Mouse (Mus musculus) midbrain, embryonic 16.5 days (tissue): ENCODE measurements at regions not wholly inside any gene's neighbourhood (a gene's known extent, or its start where the extent isn't known, plus 50 kb on each side); places are given as distances from the start of the nearest gene placed in this dataset.

Experiments
- ATAC-seq: fragments of 200-750 bp; cut with Nextera tagmentation; 2 replicates; pipeline ENCODE4 v1.8.0; 2017; ENCODE audit warnings: moderate TSS enrichment
- H3K27ac ChIP-seq: fragments of 300-500 bp; sonication (generic); 2 replicates; pipeline ENCODE4 v1.5.1; 2014; ENCODE audit warnings: mild to moderate bottlenecking, low read length, mixed read lengths
- H3K27me3 ChIP-seq: fragments of 300-500 bp; sonication (generic); 2 replicates; pipeline ENCODE4 v1.6.1; 2014; ENCODE audit warnings: low read depth, low read length, mixed read lengths; ENCODE audit not compliant: control insufficient read depth, insufficient read depth
- H3K36me3 ChIP-seq: fragments of 300-500 bp; sonication (generic); 2 replicates; pipeline ENCODE4 v1.6.1; 2014; ENCODE audit warnings: mild to moderate bottlenecking, low read length, moderate library complexity, mixed read lengths; ENCODE audit not compliant: control insufficient read depth, insufficient read depth
- H3K4me1 ChIP-seq: fragments of 300-500 bp; sonication (generic); 2 replicates; pipeline ENCODE4 v1.6.1; 2014; ENCODE audit warnings: mild to moderate bottlenecking, low read length, mixed read lengths; ENCODE audit not compliant: control insufficient read depth, insufficient read depth
- H3K4me2 ChIP-seq: fragments of 300-500 bp; sonication (generic); 2 replicates; pipeline ENCODE4 v1.6.1; 2014; ENCODE audit warnings: mild to moderate bottlenecking, low read length, mixed read lengths
- H3K4me3 ChIP-seq: fragments of 300-500 bp; sonication (generic); 2 replicates; pipeline ENCODE4 v1.5.1; 2014; ENCODE audit warnings: low read depth, mild to moderate bottlenecking, low read length, moderate library complexity, mixed read lengths
- H3K9ac ChIP-seq: fragments of 300-500 bp; sonication (generic); 2 replicates; pipeline ENCODE4 v1.6.1; 2014; ENCODE audit warnings: low read depth, low read length, mixed read lengths
- H3K9me3 ChIP-seq: fragments of 300-500 bp; sonication (generic); replicated peaks from 2 replicates; pipeline ENCODE4 v1.6.1; 2014; ENCODE audit warnings: mild to moderate bottlenecking, low read length, mixed read lengths; ENCODE audit not compliant: control insufficient read depth, poor library complexity, severe bottlenecking
- WGBS: fragments of 180-500 bp; shearing (Covaris S2); extraction: QIAGEN DNeasy Blood & Tissue Kit; methylation state at CpG from one replicate; pipeline ENCODE4 v1.1.7; 2014; 5-methylcytosine and 5-hydroxymethylcytosine counted together

GRCm38 (mm10) chr16:24213577-24213976, 179.7 kb upstream of the Lpp start:
- Histone ChIP-seq H3K36me3 (no peaks in the 10 kb centered on the region), H3K27me3 (no peaks in the 10 kb centered on the region), H3K27ac (no peak overlapping the region)

GRCm38 (mm10) chr16:24212702-24213101, 180.6 kb upstream of the Lpp start:
- Histone ChIP-seq H3K27me3 (no peaks in the 10 kb centered on the region), H3K9me3 (no peaks in the 10 kb centered on the region), H3K4me2 (no peak overlapping the region), H3K9ac (no peak overlapping the region), H3K4me3 (no peak overlapping the region), H3K36me3 (no peaks in the 10 kb centered on the region), H3K4me1 (no peaks in the 10 kb centered on the region), H3K27ac (no peak overlapping the region)
- WGBS, result 90% methylated on average over 2 of the region's 2 CpGs
- no peak for ATAC-seq

More at GRCm38 (mm10) chr16:24213577-24213976, 179.7 kb upstream of the Lpp start:
- Histone ChIP-seq H3K4me3 (no peak overlapping the region), H3K9me3 (no peaks in the 10 kb centered on the region), H3K9ac (no peak overlapping the region), H3K4me2 (no peak overlapping the region), H3K4me1 (peaks cover 2% of the 10 kb centered on the region; the same call in 1 of the 2 replicates)
- no peak for ATAC-seq
- WGBS, result 94% methylated on average over 3 of the region's 3 CpGs

- Histone ChIP-seq H3K4me1 (no peaks in the 10 kb centered on the region), H3K4me3 (no peak overlapping the region), H3K27me3 (no peaks in the 10 kb centered on the region), H3K9ac (no peak overlapping the region), H3K27ac (no peak overlapping the region), H3K36me3 (no peaks in the 10 kb centered on the region), H3K9me3 (no peaks in the 10 kb centered on the region), H3K4me2 (no peak overlapping the region)
- 70% methylated on average over 1 of the region's 1 CpGs for WGBS
- ATAC-seq, result no peak
Measured at GRCm38 (mm10) chr16:24211588-24211987, 181.7 kb upstream of the Lpp start.

- Histone ChIP-seq H3K27ac (no peak overlapping the region), H3K36me3 (no peaks in the 10 kb centered on the region), H3K9me3 (no peaks in the 10 kb centered on the region), H3K9ac (no peak overlapping the region), H3K4me2 (no peak overlapping the region), H3K4me3 (no peak overlapping the region), H3K4me1 (no peaks in the 10 kb centered on the region), H3K27me3 (no peaks in the 10 kb centered on the region)
- no peak for ATAC-seq
- 81% methylated on average over 2 of the region's 2 CpGs for WGBS
Measured at GRCm38 (mm10) chr16:24208876-24209275, 184.4 kb upstream of the Lpp start.

GRCm38 (mm10) chr16:24208118-24208517, 185.2 kb upstream of the Lpp start:
- no peak overlapping the region for H3K9ac ChIP-seq
- WGBS, result 91% methylated on average over 2 of the region's 2 CpGs
- no peaks in the 10 kb centered on the region for H3K4me1 ChIP-seq
- no peak overlapping the region for H3K4me3 ChIP-seq
- H3K4me2 ChIP-seq, result no peak overlapping the region
- no peaks in the 10 kb centered on the region for H3K27me3 ChIP-seq
- H3K9me3 ChIP-seq, result no peaks in the 10 kb centered on the region
- no peak overlapping the region for H3K27ac ChIP-seq
- ATAC-seq, result no peak
- no peaks in the 10 kb centered on the region for H3K36me3 ChIP-seq

- H3K36me3 ChIP-seq, result no peaks in the 10 kb centered on the region
- 47% methylated on average over 4 of the region's 4 CpGs for WGBS
- no peak overlapping the region for H3K27ac ChIP-seq
- no peaks in the 10 kb centered on the region for H3K4me1 ChIP-seq
- no peak overlapping the region for H3K4me2 ChIP-seq
- no peaks in the 10 kb centered on the region for H3K27me3 ChIP-seq
- no peak for ATAC-seq
- no peaks in the 10 kb centered on the region for H3K9me3 ChIP-seq
- no peak overlapping the region for H3K9ac ChIP-seq
- H3K4me3 ChIP-seq, result no peak overlapping the region
Measured at GRCm38 (mm10) chr16:24207056-24207455, 186.3 kb upstream of the Lpp start.

GRCm38 (mm10) chr16:24206461-24206861, 186.8 kb upstream of the Lpp start:
- no peak overlapping the region for H3K4me3 ChIP-seq
- no peaks in the 10 kb centered on the region for H3K36me3 ChIP-seq
- H3K4me1 ChIP-seq, result no peaks in the 10 kb centered on the region
- ATAC-seq, result no peak
- no peaks in the 10 kb centered on the region for H3K27me3 ChIP-seq
- H3K4me2 ChIP-seq, result no peak overlapping the region
- H3K9ac ChIP-seq, result no peak overlapping the region
- H3K27ac ChIP-seq, result no peak overlapping the region
- no peaks in the 10 kb centered on the region for H3K9me3 ChIP-seq
- 79% methylated on average over 4 of the region's 4 CpGs for WGBS

- H3K4me2 ChIP-seq, result no peak overlapping the region
- no peak overlapping the region for H3K4me3 ChIP-seq
- no peaks in the 10 kb centered on the region for H3K27me3 ChIP-seq
- 85% methylated on average over 5 of the region's 5 CpGs for WGBS
- no peaks in the 10 kb centered on the region for H3K4me1 ChIP-seq
- no peaks in the 10 kb centered on the region for H3K9me3 ChIP-seq
- H3K9ac ChIP-seq, result no peak overlapping the region
- no peak overlapping the region for H3K27ac ChIP-seq
- no peaks in the 10 kb centered on the region for H3K36me3 ChIP-seq
- ATAC-seq, result no peak
Measured at GRCm38 (mm10) chr16:24205594-24205993, 187.7 kb upstream of the Lpp start.

- WGBS, result 91% methylated on average over 4 of the region's 4 CpGs
- no peak for ATAC-seq
- H3K9ac ChIP-seq, result no peak overlapping the region
- no peaks in the 10 kb centered on the region for H3K27me3 ChIP-seq
- no peaks in the 10 kb centered on the region for H3K9me3 ChIP-seq
- H3K4me3 ChIP-seq, result no peak overlapping the region
- H3K27ac ChIP-seq, result no peak overlapping the region
- H3K4me2 ChIP-seq, result no peak overlapping the region
- H3K4me1 ChIP-seq, result no peaks in the 10 kb centered on the region
- no peaks in the 10 kb centered on the region for H3K36me3 ChIP-seq
Measured at GRCm38 (mm10) chr16:24204064-24204730, 189.1 kb upstream of the Lpp start.
